Mouse (Mus musculus): ENCODE data around the gene Dock2. TPM values are rescaled to one million over a fixed set of nuclear protein-coding genes. Genes with fewer than 3 reads are reported as not detected.

Gene Dock2
- total RNA-seq, 4 experiments from 2014 or later: 0.39 to 0.67 (median 0.50) TPM

DNA sequence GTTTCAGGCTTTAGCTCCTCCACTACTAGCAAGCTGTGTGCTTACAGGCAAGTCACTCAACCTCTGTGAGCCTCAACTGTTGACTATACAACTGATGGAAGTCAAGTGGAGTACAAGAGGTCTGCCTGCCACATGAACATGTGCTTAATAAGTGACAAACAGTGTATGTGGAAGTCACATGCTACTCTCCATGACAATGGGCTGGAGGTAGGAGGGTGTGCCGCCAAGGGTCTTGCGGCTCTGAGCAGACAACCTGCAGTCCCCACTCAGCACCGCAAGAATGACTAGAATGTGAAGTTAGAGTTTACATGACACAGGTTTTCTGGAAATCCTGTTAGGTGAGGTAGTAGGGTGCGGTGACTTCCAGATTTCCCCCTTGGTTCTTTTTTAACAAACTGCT lies 352.8 kb downstream of the Dock2 start:
- DNase-seq (ENCODE audit: low spot score in 2 of 2): no peak

DNA sequence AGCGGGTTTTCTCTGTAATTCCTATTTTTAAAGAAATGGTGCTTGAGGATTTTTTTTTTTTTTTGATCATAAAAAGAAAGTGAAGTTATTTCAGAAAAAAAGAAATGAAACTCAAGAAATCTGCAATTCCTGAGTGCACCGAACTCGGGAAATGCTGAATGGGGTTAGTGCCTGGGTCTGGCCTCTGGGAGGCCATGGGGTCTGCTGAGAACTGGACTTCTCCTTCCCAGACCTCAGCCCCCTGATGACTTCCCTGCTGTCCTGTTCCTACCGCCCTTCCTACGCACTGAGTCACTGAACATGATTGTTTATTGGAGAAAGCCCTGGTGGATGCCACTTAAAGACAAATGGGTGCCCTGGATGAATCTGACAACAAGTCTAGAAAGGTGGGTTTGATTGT lies 356.5 kb downstream of the Dock2 start:
- no peak for DNase-seq (ENCODE audit: low spot score in 2 of 2)

DNA sequence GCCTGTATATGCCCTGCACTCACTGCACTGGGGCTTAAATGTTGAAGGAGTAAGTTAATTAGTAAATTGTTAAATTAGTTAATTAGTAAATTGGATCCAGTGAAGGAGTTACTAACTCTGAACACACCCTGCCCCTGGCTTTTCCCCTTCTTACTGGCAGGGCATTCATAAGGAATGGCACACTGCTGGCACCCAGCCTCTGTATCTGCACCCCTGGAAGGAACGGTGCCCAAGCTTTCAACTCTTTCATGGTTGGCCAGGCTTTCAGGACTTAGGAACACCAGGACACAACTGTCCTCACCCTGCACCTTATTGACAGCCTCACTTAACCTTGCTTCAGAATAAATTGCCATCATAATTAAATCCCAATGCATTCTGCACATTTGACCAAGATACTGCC lies 359.1 kb downstream of the Dock2 start:
- DNase-seq (ENCODE audit: low spot score in 2 of 2): no peak

GRCm38 (mm10) chr11:34421061-34421460 lies 362.6 kb downstream of the Dock2 start:
- DNase-seq (ENCODE audit: low spot score in 2 of 2): no peak

GRCm38 (mm10) chr11:34416619-34416979 lies 367.1 kb downstream of the Dock2 start:
- DNase-seq (ENCODE audit: low spot score in 2 of 2): no peak

- no peak for DNase-seq (ENCODE audit: low spot score in 2 of 2)
These were observed 367.6 kb downstream of the Dock2 start for GRCm38 (mm10) chr11:34415884-34416618.

DNA sequence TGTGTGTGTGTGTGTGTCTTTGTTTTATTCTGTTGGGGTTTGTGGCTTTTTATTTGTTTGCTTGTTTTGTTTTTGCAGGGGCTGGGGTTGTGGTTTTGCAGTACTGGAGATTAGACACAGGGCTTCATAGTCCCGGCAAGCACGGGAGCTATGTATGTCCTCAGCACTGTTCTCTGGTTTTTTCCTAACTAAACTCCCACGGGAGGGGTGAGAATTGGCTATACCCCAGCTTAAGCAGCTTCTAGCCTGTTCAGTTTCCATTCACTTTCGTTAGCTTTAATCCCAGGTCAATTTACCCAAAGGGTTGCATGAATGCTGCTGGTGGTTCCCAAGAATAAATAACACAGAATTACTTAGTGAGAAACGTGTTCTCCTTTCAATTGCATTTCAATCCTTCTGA lies 376.8 kb downstream of the Dock2 start:
- DNase-seq (ENCODE audit: low spot score in 2 of 2): no peak

GRCm38 (mm10) chr11:34406309-34406708 lies 377.4 kb downstream of the Dock2 start:
- DNase-seq (ENCODE audit: low spot score in 2 of 2): no peak

GRCm38 (mm10) chr11:34405311-34405710 lies 378.4 kb downstream of the Dock2 start:
- DNase-seq (ENCODE audit: low spot score in 2 of 2): no peak

DNA sequence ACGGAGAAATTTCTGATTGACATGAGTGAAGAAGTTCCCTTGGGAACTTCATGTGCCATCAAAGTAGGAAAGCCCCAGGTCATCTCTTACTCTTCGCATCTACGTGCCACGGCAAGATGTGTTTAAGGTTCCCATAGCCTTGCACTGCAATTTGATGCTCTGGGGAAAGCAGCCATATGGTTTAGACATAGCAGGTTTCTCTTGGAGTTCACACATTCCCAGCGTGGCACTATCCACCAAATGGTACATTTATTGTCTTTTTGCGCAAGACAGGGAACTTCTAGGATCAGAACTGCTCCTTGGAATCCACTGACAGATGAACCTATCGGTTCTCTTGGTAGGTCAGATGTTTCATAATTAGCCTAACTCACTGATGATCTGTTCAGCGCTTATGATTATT lies 382.3 kb downstream of the Dock2 start:
- no peak for DNase-seq (ENCODE audit: low spot score in 2 of 2)

- no peak for DNase-seq (ENCODE audit: low spot score in 2 of 2)
These were observed 385.1 kb downstream of the Dock2 start for GRCm38 (mm10) chr11:34398555-34398954.

DNA sequence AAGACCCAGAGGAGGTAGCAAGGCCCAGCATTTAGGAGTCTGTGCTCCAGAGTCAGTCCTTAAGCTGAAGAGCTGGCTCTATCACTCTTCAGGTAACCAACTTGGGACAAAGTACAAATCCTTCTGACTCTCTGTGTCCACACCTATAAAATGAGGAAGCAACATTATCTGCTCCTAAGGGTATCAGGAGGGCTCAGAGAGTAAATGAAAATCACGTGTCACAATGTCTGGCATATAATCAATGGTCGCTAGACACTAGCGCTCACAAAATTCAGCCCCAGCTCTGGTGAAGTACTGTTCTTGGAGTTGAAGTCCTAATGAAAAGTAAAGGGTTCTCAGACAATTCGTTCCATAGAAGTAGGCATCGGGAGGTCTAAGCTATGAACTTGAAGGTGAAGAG lies 386.0 kb downstream of the Dock2 start:
- no peak for DNase-seq (ENCODE audit: low spot score in 2 of 2)

GRCm38 (mm10) chr11:34395802-34396201 lies 387.9 kb downstream of the Dock2 start:
- DNase-seq (ENCODE audit: low spot score in 2 of 2): no peak

GRCm38 (mm10) chr11:34392105-34392504 lies 391.6 kb downstream of the Dock2 start:
- DNase-seq (ENCODE audit: low spot score in 2 of 2): no peak

GRCm38 (mm10) chr11:34389261-34390116 lies 394.2 kb downstream of the Dock2 start:
- DNase-seq (ENCODE audit: low spot score in 2 of 2): no peak

- DNase-seq (ENCODE audit: low spot score in 2 of 2): no peak
These were observed 398.5 kb downstream of the Dock2 start for GRCm38 (mm10) chr11:34385001-34385688.

DNA sequence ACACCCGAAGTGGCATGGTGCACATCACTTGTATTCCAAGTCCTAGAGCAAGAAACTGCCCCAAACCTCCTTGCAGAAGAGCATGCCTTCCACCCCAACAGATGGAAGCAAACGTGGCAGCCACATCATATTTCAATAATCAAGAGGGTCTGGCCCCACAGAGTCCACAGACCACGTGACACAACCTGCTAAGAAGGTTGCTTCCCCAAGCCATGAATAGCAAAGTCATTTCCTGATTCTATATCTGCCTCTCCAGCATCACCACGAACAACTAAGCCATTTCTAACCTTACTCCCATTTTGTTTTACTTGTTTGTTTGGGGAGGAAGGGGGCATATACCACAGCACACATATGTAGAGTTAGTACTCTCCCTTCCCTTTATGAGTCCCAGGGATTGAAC lies 399.5 kb downstream of the Dock2 start:
- DNase-seq (ENCODE audit: low spot score in 2 of 2): no peak

DNA sequence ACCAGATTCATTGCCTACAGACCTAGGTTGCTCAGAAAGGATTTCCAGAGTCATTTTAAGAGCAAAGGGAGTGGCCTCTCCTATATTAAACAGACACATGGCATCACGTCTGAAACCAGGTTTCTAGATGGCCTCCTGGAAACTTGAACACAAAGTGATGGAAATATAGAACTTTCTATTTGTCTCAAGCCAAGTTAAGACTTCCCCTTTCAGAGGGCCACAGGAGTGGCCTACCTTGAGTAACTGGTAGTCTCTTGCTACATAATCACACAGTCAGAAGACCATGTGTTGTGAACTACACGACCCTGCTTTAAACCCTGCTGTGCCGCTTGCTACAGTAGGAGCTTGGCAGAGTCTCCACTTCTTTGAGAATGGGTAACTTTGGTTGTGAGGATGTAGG lies 400.2 kb downstream of the Dock2 start:
- DNase-seq (ENCODE audit: low spot score in 2 of 2): no peak

DNA sequence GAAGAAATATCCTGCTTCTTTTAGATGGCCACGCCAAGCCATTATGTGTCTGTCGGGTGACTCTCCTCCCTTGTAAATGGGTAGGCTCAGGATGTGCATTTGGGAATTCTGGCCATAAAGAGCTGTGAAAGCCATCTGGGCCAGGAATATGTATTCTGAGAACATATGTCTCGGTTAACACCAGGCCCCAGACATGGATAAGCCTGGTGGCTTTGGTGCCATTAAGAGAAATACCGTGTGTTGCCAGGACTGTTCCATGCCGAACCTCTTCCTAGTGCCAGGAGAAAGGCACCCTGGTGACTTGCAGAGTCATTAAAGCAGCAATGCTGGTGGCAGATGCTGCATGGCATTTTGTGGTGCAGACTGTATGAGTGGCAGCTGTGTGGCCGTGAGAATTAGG lies 406.0 kb downstream of the Dock2 start:
- DNase-seq (ENCODE audit: low spot score in 2 of 2): no peak

GRCm38 (mm10) chr11:34375557-34375956 lies 408.1 kb downstream of the Dock2 start:
- no peak for DNase-seq (ENCODE audit: low spot score in 2 of 2)

DNA sequence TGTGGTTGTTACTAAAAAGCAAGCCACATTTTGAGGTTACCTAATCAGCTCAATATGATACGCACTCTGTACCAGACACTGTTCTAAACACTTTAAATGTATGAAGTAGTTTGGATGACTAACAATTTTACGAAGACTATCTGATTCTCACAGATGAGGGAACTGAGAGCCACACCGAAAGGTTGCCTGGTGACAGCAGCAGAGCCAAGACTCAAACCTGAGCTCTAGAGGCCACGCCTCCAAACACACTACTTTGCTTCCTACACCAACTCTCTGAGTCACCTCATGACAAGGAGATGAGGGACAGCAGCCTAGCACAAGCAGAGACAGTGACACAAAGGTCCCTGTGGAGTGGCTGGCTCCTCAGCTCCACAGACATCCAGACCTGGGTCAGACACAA lies 411.5 kb downstream of the Dock2 start:
- DNase-seq (ENCODE audit: low spot score in 2 of 2): no peak

GRCm38 (mm10) chr11:34356109-34356508 lies 427.6 kb downstream of the Dock2 start:
- no peak for DNase-seq (ENCODE audit: low spot score in 2 of 2)
